Comparison of ENCODE assay signal across 12 mouse cellular contexts in the genomic region with DNA sequence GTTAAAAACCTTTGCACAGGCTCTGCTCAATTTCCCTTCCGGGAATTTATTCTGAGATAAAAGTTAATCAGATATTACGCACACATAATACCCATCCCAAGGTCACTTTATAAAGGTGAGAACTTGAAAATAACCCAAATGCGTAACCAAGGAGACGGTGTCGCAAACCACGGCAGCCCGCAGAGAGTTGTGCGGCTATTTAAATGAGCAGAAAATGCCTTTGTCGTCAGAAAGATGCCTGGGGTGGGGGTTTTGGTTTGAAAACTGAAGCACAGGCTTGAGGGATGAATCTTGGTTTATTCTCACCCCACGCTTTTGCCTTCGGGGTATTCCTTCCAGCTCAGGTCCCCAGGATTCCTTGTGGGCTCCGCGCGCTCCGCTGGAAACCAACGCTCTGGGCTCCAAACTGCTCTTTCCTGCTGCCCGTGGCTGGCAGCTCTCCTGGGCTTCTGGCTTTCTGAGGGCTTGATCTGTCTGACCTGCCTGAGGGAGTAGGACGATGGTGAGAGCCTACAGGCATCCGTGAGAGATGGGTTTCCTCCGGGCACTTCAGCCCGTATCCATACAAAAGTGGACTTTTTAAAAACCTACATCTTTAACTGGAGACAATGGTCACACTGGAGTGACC. TPM values are rescaled to one million over a fixed set of nuclear protein-coding genes. Genes with fewer than 3 reads are reported as not detected.
A peak's percentile ranks its signal among the peaks of the same experiment; 100 is the strongest.
DNase-seq lines count a peak whose midpoint lies in the region; ATAC-seq lines count a peak whose summit lies in the region.
"Had no signal": no experiment of that assay in that cellular context is flagged by ENCODE, and none has a peak within 500 bp of the region (broad histone marks: within the 10 kb centered on the region; RNA-seq: fewer than 3 reads in every experiment).

No protein-coding gene starts in this region.

- DNase-seq in retina, postnatal 1 day, result peak; percentile 44
- no peak for DNase-seq in retina, embryonic 14.5 days (ENCODE audit: low spot score)
- DNase-seq in embryonic facial prominence, embryonic 10.5 days (ENCODE audit: low spot score), result peak; percentile 31
- DNase-seq in gastrocnemius, adult 18-20 months (ENCODE audit: low spot score), result no peak
- DNase-seq: thymus, postnatal 25 days had no signal

- H3K4me3 ChIP-seq in embryonic facial prominence, embryonic 10.5 days, result peak overlapping the region; percentile 27
- peak overlapping the region; percentile 19 for H3K4me3 ChIP-seq in hindbrain, embryonic 12.5 days
- no peak overlapping the region for H3K4me3 ChIP-seq in neural tube, embryonic 12.5 days
- H3K4me3 ChIP-seq: intestine, embryonic 15.5 days; liver, embryonic 15.5 days had no signal

- H3K27me3 ChIP-seq in embryonic facial prominence, embryonic 10.5 days (replicated peaks; ENCODE audit: low read depth, poor library complexity, severe bottlenecking), result peaks cover 68% of the 10 kb centered on the region
- H3K27me3 ChIP-seq in hindbrain, embryonic 12.5 days, result peaks cover 24% of the 10 kb centered on the region
- H3K27me3 ChIP-seq in neural tube, embryonic 12.5 days (replicated peaks), result peaks cover 12% of the 10 kb centered on the region

- H3K27ac ChIP-seq in embryonic facial prominence, embryonic 10.5 days (replicated peaks), result no peak overlapping the region
- H3K27ac ChIP-seq in hindbrain, embryonic 12.5 days, result no peak overlapping the region
- H3K27ac ChIP-seq in neural tube, embryonic 12.5 days, result no peak overlapping the region
- H3K27ac ChIP-seq: intestine, embryonic 15.5 days; liver, embryonic 15.5 days had no signal

- H3K9me3 ChIP-seq in embryonic facial prominence, embryonic 10.5 days, result no peaks in the 10 kb centered on the region
- H3K9me3 ChIP-seq in hindbrain, embryonic 12.5 days (replicated peaks), result no peaks in the 10 kb centered on the region
- no peaks in the 10 kb centered on the region for H3K9me3 ChIP-seq in neural tube, embryonic 12.5 days
- H3K9me3 ChIP-seq: intestine, embryonic 15.5 days; liver, embryonic 15.5 days had no signal

- WGBS in embryonic facial prominence, embryonic 10.5 days, result 29% methylated on average over 21 of the region's 21 CpGs
- 22% methylated on average over 21 of the region's 21 CpGs for WGBS in hindbrain, embryonic 12.5 days
- 23% methylated on average over 21 of the region's 21 CpGs for WGBS in neural tube, embryonic 12.5 days

- peak overlapping the region; percentile 50 for H3K4me2 ChIP-seq in hindbrain, embryonic 12.5 days (replicated peaks)
- H3K4me2 ChIP-seq in neural tube, embryonic 12.5 days (replicated peaks), result peak overlapping the region; percentile 52
- H3K4me2 ChIP-seq: intestine, embryonic 15.5 days; liver, embryonic 15.5 days had no signal

- peak overlapping the region; percentile 40; the same call in 1 of the 2 replicates for H3K9ac ChIP-seq in hindbrain, embryonic 12.5 days
- no peak overlapping the region for H3K9ac ChIP-seq in neural tube, embryonic 12.5 days
- H3K9ac ChIP-seq: intestine, embryonic 15.5 days; liver, embryonic 15.5 days had no signal

- no peaks in the 10 kb centered on the region for H3K36me3 ChIP-seq in embryonic facial prominence, embryonic 10.5 days (replicated peaks)
- H3K36me3 ChIP-seq in hindbrain, embryonic 12.5 days, result no peaks in the 10 kb centered on the region
- H3K36me3 ChIP-seq in neural tube, embryonic 12.5 days, result no peaks in the 10 kb centered on the region
- H3K36me3 ChIP-seq: intestine, embryonic 15.5 days; liver, embryonic 15.5 days had no signal

- no peak for ATAC-seq in hindbrain, embryonic 12.5 days (ENCODE audit: low FRiP score)
- no peak for ATAC-seq in neural tube, embryonic 12.5 days (ENCODE audit: low FRiP score, low read depth)
- ATAC-seq in megakaryocyte-erythroid progenitor cell, adult 5-6 weeks (replicated peaks; ENCODE audit: low FRiP score, low TSS enrichment, poor library complexity, severe bottlenecking), result no peak
- no peak for ATAC-seq in granulocyte monocyte progenitor cell, adult 5-6 weeks (replicated peaks; ENCODE audit: poor library complexity, severe bottlenecking)
- ATAC-seq: activated CD4-positive, CD25-positive, alpha-beta regulatory T cell, adult 4 months; intestine, embryonic 15.5 days had no signal

- peaks cover 43% of the 10 kb centered on the region for H3K4me1 ChIP-seq in embryonic facial prominence, embryonic 10.5 days
- peaks cover 37% of the 10 kb centered on the region for H3K4me1 ChIP-seq in hindbrain, embryonic 12.5 days
- peaks cover 17% of the 10 kb centered on the region for H3K4me1 ChIP-seq in neural tube, embryonic 12.5 days
- H3K4me1 ChIP-seq: liver, embryonic 15.5 days had no signal

RNA-seq across cellular contexts. Expression of gene Wscd2, which starts 28.0 kb away (rescaled TPM):
- polyA plus RNA-seq in embryonic facial prominence, embryonic 10.5 days (2016; fragmentation: Nextera tagmentation; extraction: Ambion mirVana), result 4.2 and 5.4 TPM in 2 replicates
- polyA plus RNA-seq in hindbrain, embryonic 12.5 days (2016; fragmentation: Nextera tagmentation; extraction: Ambion mirVana), result 13.5 and 14.1 TPM in 2 replicates
- 16.5 and 19.2 TPM in 2 replicates for polyA plus RNA-seq in neural tube, embryonic 12.5 days (2016; fragmentation: Nextera tagmentation; extraction: Ambion mirVana)
- under 1 TPM; 0.16 to 0.26 TPM for total RNA-seq in gastrocnemius, adult 18-20 months (2021)
- not detected in 2 replicates for total RNA-seq in megakaryocyte-erythroid progenitor cell, adult 5-6 weeks (2014; fragmentation: Nextera tagmentation)
- total RNA-seq in megakaryocyte-erythroid progenitor cell, adult 5-6 weeks (2017), result not detected in 2 replicates
- not detected in 2 replicates for total RNA-seq in granulocyte monocyte progenitor cell, adult 5-6 weeks (2014; fragmentation: Nextera tagmentation)
- not detected in 2 replicates for total RNA-seq in granulocyte monocyte progenitor cell, adult 5-6 weeks (2017)

Comparison
In these comparisons a context has a peak if more than half of its experiments do, and no peak if none do; other contexts are left out.
1. DNase-seq: peak in retina, postnatal 1 day (single experiment) and embryonic facial prominence, embryonic 10.5 days (single experiment); none in retina, embryonic 14.5 days (single experiment) and gastrocnemius, adult 18-20 months (single experiment).